Mouse (Mus musculus): Measurements from ENCODE around the gene Slc25a27. TPM values are rescaled to one million over a fixed set of nuclear protein-coding genes. Genes with fewer than 3 reads are reported as not detected.

The Slc25a27 gene
- total RNA-seq, 2 experiments from 2014 or later: 2.1 to 3.9 TPM

Other genes starting within 250 kb of the Slc25a27 start
- gene Mep1a, start 164.4 kb downstream of the Slc25a27 start, total RNA-seq (2021): not detected
- gene Ankrd66, start 123.6 kb downstream of the Slc25a27 start, total RNA-seq (2021): not detected
- gene Pla2g7, start 99.1 kb downstream of the Slc25a27 start, total RNA-seq (2021): 10 to 100 TPM; 14.6 to 18.4 TPM
- not detected for gene Tdrd6, start 36.9 kb downstream of the Slc25a27 start, total RNA-seq (2021)
- gene Cyp39a1, start 211 bp upstream of the Slc25a27 start, total RNA-seq (2021): 1 to 10 TPM; 2.6 to 3.6 TPM
- gene Rcan2, start 134.1 kb upstream of the Slc25a27 start, total RNA-seq (2021): 1 to 10 TPM; 3.8 to 4.0 TPM

Data from adrenal gland, postnatal 36 days (tissue).